Mouse (Mus musculus) ES-E14 (cell line): Measurements from ENCODE around the gene Fxyd5.

Experiments
- CHD2 ChIP-seq: IDR thresholded peaks from 2 replicates; pipeline ENCODE4 v1.6.1; 2014; ENCODE audit warnings: mild to moderate bottlenecking, low read depth, low read length, inconsistent platforms
- HCFC1 ChIP-seq: IDR thresholded peaks from 2 replicates; pipeline ENCODE4 v1.6.1; 2012; ENCODE audit warnings: low read length, inconsistent platforms, borderline replicate concordance; ENCODE audit not compliant: insufficient read depth
- MAFK ChIP-seq: IDR thresholded peaks from 2 replicates; pipeline ENCODE4 v1.6.1; 2014; ENCODE audit warnings: mild to moderate bottlenecking, low read depth, low read length, inconsistent platforms; ENCODE audit not compliant: insufficient read depth
- ZC3H11A ChIP-seq: IDR thresholded peaks from 2 replicates; pipeline ENCODE4 v1.6.1; 2012; ENCODE audit warnings: low read depth, mild to moderate bottlenecking, inconsistent platforms, low read length, borderline replicate concordance
- ZNF384 ChIP-seq: IDR thresholded peaks from 2 replicates; pipeline ENCODE4 v1.6.1; 2012; ENCODE audit warnings: low read depth, low read length, inconsistent platforms

- no peak for TF ChIP-seq ZC3H11A
- TF ChIP-seq MAFK = no peak
- no peak for TF ChIP-seq ZNF384
- TF ChIP-seq HCFC1 = no peak
- TF ChIP-seq CHD2 = no peak
Observed at GRCm38 (mm10) chr7:31002650-31003049, 39.6 kb downstream of the Fxyd5 start.
